Mouse (Mus musculus) lung, embryonic 14.5 days (tissue): ENCODE results near the gene Nprl3. TPM values are rescaled to one million over a fixed set of nuclear protein-coding genes. Genes with fewer than 3 reads are reported as not detected.
A peak's percentile ranks its signal among the peaks of the same experiment; 100 is the strongest.
"Not testable (repeated sequence)": the region's sequence is repeated elsewhere in the genome, so short reads cannot be mapped to it uniquely, and the experiment has no call there.

Experiments
- ATAC-seq: fragments of 200-750 bp; cut with Nextera tagmentation; 2 replicates; pipeline ENCODE4 v1.8.0; 2017; ENCODE audit warnings: mild to moderate bottlenecking, moderate TSS enrichment, moderate library complexity; ENCODE audit not compliant: insufficient read depth
- DNase-seq: peaks from one replicate; pipeline ENCODE4 v3.0.0-alpha.2; 2015
- H3K27ac ChIP-seq: fragments of 300-500 bp; sonication (generic); 2 replicates; pipeline ENCODE4 v1.5.1; 2014; ENCODE audit warnings: low read depth, mild to moderate bottlenecking, moderate library complexity
- H3K27me3 ChIP-seq: fragments of 300-500 bp; sonication (generic); 2 replicates; pipeline ENCODE4 v1.6.1; 2014; ENCODE audit warnings: low read length, control low read depth; ENCODE audit not compliant: insufficient read depth
- H3K36me3 ChIP-seq: fragments of 300-500 bp; sonication (generic); 2 replicates; pipeline ENCODE4 v1.6.1; 2014; ENCODE audit warnings: control low read depth; ENCODE audit not compliant: insufficient read depth
- H3K4me1 ChIP-seq: fragments of 300-500 bp; sonication (generic); 2 replicates; pipeline ENCODE4 v1.6.1; 2014; ENCODE audit warnings: antibody characterized with exemption, control low read depth; ENCODE audit not compliant: insufficient read depth
- H3K4me2 ChIP-seq: fragments of 300-500 bp; sonication (generic); 2 replicates; pipeline ENCODE4 v1.6.1; 2014; ENCODE audit warnings: mild to moderate bottlenecking
- H3K4me3 ChIP-seq: fragments of 300-500 bp; sonication (generic); 2 replicates; pipeline ENCODE4 v1.5.1; 2014; ENCODE audit warnings: low read depth, low read length
- H3K9ac ChIP-seq: fragments of 300-500 bp; sonication (generic); 2 replicates; pipeline ENCODE4 v1.6.1; 2014
- H3K9me3 ChIP-seq: fragments of 300-500 bp; sonication (generic); 2 replicates; pipeline ENCODE4 v1.6.1; 2016; ENCODE audit warnings: low read depth, low read length, control low read depth
- CTCF ChIP-seq: IDR thresholded peaks from 2 replicates; pipeline ENCODE4 v1.5.1; 2016; ENCODE audit warnings: antibody characterized with exemption, low read depth
- WGBS: fragments of 180-500 bp; shearing (Covaris S2); extraction: QIAGEN DNeasy Blood & Tissue Kit; methylation state at CpG from one replicate; pipeline ENCODE4 v1.1.7; 2014; 5-methylcytosine and 5-hydroxymethylcytosine counted together
- polyA plus RNA-seq: library from polyadenylated mRNA; unstranded; fragments of >200 nt; fragmentation: Nextera tagmentation; extraction: Ambion mirVana; gene quantifications from 2 replicates; pipeline ENCODE4 v1.2.1, GENCODE M21; 2014

Gene Nprl3
- polyA plus RNA-seq, 1 experiment from 2014 or later: 44.0 TPM

GRCm38 (mm10) chr11:32287493-32287825, 20.0 kb upstream of the Nprl3 start:
- no peak for TF ChIP-seq CTCF
- no peaks in the 10 kb centered on the region for H3K9me3 ChIP-seq
- no peak overlapping the region for H3K9ac ChIP-seq
- 61% methylated on average over 9 of the region's 9 CpGs for WGBS
- no peak overlapping the region for H3K4me3 ChIP-seq
- peak overlapping the region; percentile 9; the same call in 1 of the 2 replicates for H3K27ac ChIP-seq
- no peaks in the 10 kb centered on the region for H3K4me1 ChIP-seq
- no peak overlapping the region; the same call in 1 of the 2 replicates for H3K4me2 ChIP-seq
- DNase-seq (no peak), ATAC-seq (no peak)
- H3K27me3 ChIP-seq: peaks cover 6% of the 10 kb centered on the region
- no peaks in the 10 kb centered on the region for H3K36me3 ChIP-seq

GRCm38 (mm10) chr11:32286695-32287492, 19.4 kb upstream of the Nprl3 start, which contains the start of gene Hbq1b:
Gene Hbq1b, plus strand, starts transcription at chr11:32286965.
- ATAC-seq: peak; percentile 68
- WGBS: 16% methylated on average over 30 of the region's 33 CpGs
- H3K36me3 ChIP-seq, H3K27me3 ChIP-seq, H3K9me3 ChIP-seq, H3K4me1 ChIP-seq: not testable (repeated sequence)
- H3K9ac ChIP-seq: peak within 1 kb of the TSS; percentile 29; the same call in 1 of the 2 replicates
- DNase-seq: peak; percentile 79
- H3K4me3 ChIP-seq: peak within 1 kb of the TSS; percentile 20; the same call in 1 of the 2 replicates
- TF ChIP-seq CTCF: peak; percentile 83
- H3K27ac ChIP-seq: peak within 1 kb of the TSS; percentile 27; the same call in 1 of the 2 replicates
- H3K4me2 ChIP-seq: peak within 1 kb of the TSS; percentile 48

GRCm38 (mm10) chr11:32285887-32286286, 18.4 kb upstream of the Nprl3 start:
- H3K36me3 ChIP-seq, H3K4me3 ChIP-seq, H3K9ac ChIP-seq, ATAC-seq, H3K9me3 ChIP-seq, H3K4me1 ChIP-seq, H3K27ac ChIP-seq, H3K4me2 ChIP-seq, DNase-seq, H3K27me3 ChIP-seq: not testable (repeated sequence)

- Histone ChIP-seq H3K4me2 (no peak overlapping the region), H3K9ac (no peak overlapping the region), H3K4me1 (no peaks in the 10 kb centered on the region), H3K27me3 (peaks cover 8% of the 10 kb centered on the region), H3K9me3 (no peaks in the 10 kb centered on the region), H3K36me3 (no peaks in the 10 kb centered on the region), H3K27ac (no peak overlapping the region), H3K4me3 (no peak overlapping the region)
- 74% methylated on average over 7 of the region's 7 CpGs for WGBS
- DNase-seq: no peak
- ATAC-seq: peak; percentile 22; the same call in 1 of the 2 replicates
- TF ChIP-seq CTCF: no peak
Observed at GRCm38 (mm10) chr11:32285031-32285775, 17.7 kb upstream of the Nprl3 start.

GRCm38 (mm10) chr11:32284582-32284981, 17.1 kb upstream of the Nprl3 start:
- not testable (repeated sequence) for H3K36me3 ChIP-seq, H3K4me3 ChIP-seq, H3K9ac ChIP-seq, ATAC-seq, H3K4me2 ChIP-seq, H3K4me1 ChIP-seq, H3K27ac ChIP-seq, DNase-seq, H3K9me3 ChIP-seq, H3K27me3 ChIP-seq
- 51% methylated on average over 2 of the region's 2 CpGs for WGBS

GRCm38 (mm10) chr11:32283091-32283777, 15.7 kb upstream of the Nprl3 start, which contains the start of gene Hba-a1:
Gene Hba-a1, plus strand, starts transcription at chr11:32283511.
- not testable (repeated sequence) for H3K4me1 ChIP-seq, H3K9me3 ChIP-seq, DNase-seq, H3K4me3 ChIP-seq, H3K4me2 ChIP-seq, H3K27ac ChIP-seq, H3K9ac ChIP-seq, H3K36me3 ChIP-seq
- peaks cover 16% of the 10 kb centered on the region for H3K27me3 ChIP-seq
- WGBS: 20% methylated on average over 1 of the region's 5 CpGs
- 0 out of 2 replicates have a peak, but pooled peaks have one; percentile 33 for ATAC-seq
